In genomic region chr14:77639586-77639985, GRCm38 (mm10) we compare ENCODE assay signal across 11 mouse cellular contexts.
DNase-seq lines count a peak whose midpoint lies in the region; ATAC-seq lines count a peak whose summit lies in the region.
"Had no signal": no experiment of that assay in that cellular context is flagged by ENCODE, and none has a peak within 500 bp of the region (broad histone marks: within the 10 kb centered on the region; RNA-seq: fewer than 3 reads in every experiment).

No protein-coding gene starts in this region.

- peak; percentile 67 for ATAC-seq in hindbrain, embryonic 15.5 days (ENCODE audit: low FRiP score, low read depth)
- peak; percentile 79 for ATAC-seq in forebrain, embryonic 16.5 days
- ATAC-seq: liver, postnatal 0 days had no signal

- H3K4me3 ChIP-seq in hindbrain, embryonic 15.5 days, result no peak overlapping the region
- H3K4me3 ChIP-seq in hindbrain, embryonic 10.5 days, result no peak overlapping the region
- no peak overlapping the region for H3K4me3 ChIP-seq in forebrain, embryonic 16.5 days (replicated peaks; ENCODE audit: low read length)
- H3K4me3 ChIP-seq: megakaryocyte, embryonic 14.5 days had no signal

- H3K9me3 ChIP-seq in hindbrain, embryonic 15.5 days, result no peaks in the 10 kb centered on the region
- H3K9me3 ChIP-seq in hindbrain, embryonic 10.5 days, result no peaks in the 10 kb centered on the region
- no peaks in the 10 kb centered on the region for H3K9me3 ChIP-seq in forebrain, embryonic 16.5 days (ENCODE audit: control insufficient read depth, low read length)

- H3K27ac ChIP-seq in hindbrain, embryonic 15.5 days (replicated peaks), result peak overlapping the region; percentile 32; the same call in 1 of the 2 replicates
- no peak overlapping the region for H3K27ac ChIP-seq in hindbrain, embryonic 10.5 days
- peak overlapping the region; percentile 41 for H3K27ac ChIP-seq in forebrain, embryonic 16.5 days (ENCODE audit: low read length)

- peaks cover 41% of the 10 kb centered on the region for H3K4me1 ChIP-seq in hindbrain, embryonic 15.5 days (replicated peaks)
- H3K4me1 ChIP-seq in hindbrain, embryonic 10.5 days (replicated peaks), result peaks cover 21% of the 10 kb centered on the region
- peaks cover 39% of the 10 kb centered on the region for H3K4me1 ChIP-seq in forebrain, embryonic 16.5 days (replicated peaks; ENCODE audit: control insufficient read depth, insufficient read depth, low read length)

- peak; percentile 29 for DNase-seq in adrenal gland, postnatal 14 days
- DNase-seq in adrenal gland, postnatal 25 days, result no peak
- no peak for DNase-seq in hindbrain, embryonic 10.5 days (ENCODE audit: low spot score)
- peak; percentile 89 to 91 for DNase-seq in cerebellum, adult 18-20 months
- DNase-seq in liver, result no peak
- DNase-seq in lung, postnatal 4 days, result no peak
- DNase-seq: gastrocnemius, postnatal 25 days; liver, postnatal 0 days had no signal

- no peaks in the 10 kb centered on the region for H3K36me3 ChIP-seq in hindbrain, embryonic 15.5 days
- H3K36me3 ChIP-seq in hindbrain, embryonic 10.5 days, result no peaks in the 10 kb centered on the region
- H3K36me3 ChIP-seq in forebrain, embryonic 16.5 days (ENCODE audit: control insufficient read depth, insufficient read depth), result no peaks in the 10 kb centered on the region

- no peak overlapping the region for H3K9ac ChIP-seq in hindbrain, embryonic 15.5 days
- H3K9ac ChIP-seq in forebrain, embryonic 16.5 days (replicated peaks; ENCODE audit: low read depth, low read length), result no peak overlapping the region
- H3K9ac ChIP-seq: liver, postnatal 0 days had no signal

- WGBS in hindbrain, embryonic 15.5 days, result 54% methylated on average over 2 of the region's 2 CpGs
- 67% methylated on average over 2 of the region's 2 CpGs for WGBS in hindbrain, embryonic 10.5 days
- WGBS in forebrain, embryonic 16.5 days, result 31% methylated on average over 2 of the region's 2 CpGs

- H3K4me2 ChIP-seq in hindbrain, embryonic 15.5 days, result no peak overlapping the region
- no peak overlapping the region for H3K4me2 ChIP-seq in forebrain, embryonic 16.5 days (ENCODE audit: low read length)

- no peaks in the 10 kb centered on the region for H3K27me3 ChIP-seq in hindbrain, embryonic 15.5 days
- no peaks in the 10 kb centered on the region for H3K27me3 ChIP-seq in hindbrain, embryonic 10.5 days (ENCODE audit: insufficient read depth, poor library complexity, severe bottlenecking)
- H3K27me3 ChIP-seq in forebrain, embryonic 16.5 days (replicated peaks; ENCODE audit: control insufficient read depth, insufficient read depth, low read length), result no peaks in the 10 kb centered on the region

Comparison
In these comparisons a context has a peak if more than half of its experiments do, and no peak if none do; other contexts are left out.
1. DNase-seq: peak in adrenal gland, postnatal 14 days (single experiment) and cerebellum, adult 18-20 months (2 of 2); none in adrenal gland, postnatal 25 days (single experiment), hindbrain, embryonic 10.5 days (single experiment), liver (single experiment) and lung, postnatal 4 days (0 of 2).